Mouse (Mus musculus) gastrocnemius, postnatal 10 days (tissue): ENCODE measurements around the gene Mpst. TPM values are rescaled to one million over a fixed set of nuclear protein-coding genes. Genes with fewer than 3 reads are reported as not detected.

ENCODE experiments used
- DNase-seq: peaks from one replicate; pipeline ENCODE4 v3.0.0; 2021; ENCODE audit warnings: mixed read lengths
- total RNA-seq, 2 experiments: library from RNA; stranded (reverse); gene quantifications; 2 replicates each; pipeline ENCODE4 v1.2.3; 2021

Gene Mpst
- total RNA-seq, 2 experiments from 2014 or later: 34.6 to 40.5 TPM

DNA sequence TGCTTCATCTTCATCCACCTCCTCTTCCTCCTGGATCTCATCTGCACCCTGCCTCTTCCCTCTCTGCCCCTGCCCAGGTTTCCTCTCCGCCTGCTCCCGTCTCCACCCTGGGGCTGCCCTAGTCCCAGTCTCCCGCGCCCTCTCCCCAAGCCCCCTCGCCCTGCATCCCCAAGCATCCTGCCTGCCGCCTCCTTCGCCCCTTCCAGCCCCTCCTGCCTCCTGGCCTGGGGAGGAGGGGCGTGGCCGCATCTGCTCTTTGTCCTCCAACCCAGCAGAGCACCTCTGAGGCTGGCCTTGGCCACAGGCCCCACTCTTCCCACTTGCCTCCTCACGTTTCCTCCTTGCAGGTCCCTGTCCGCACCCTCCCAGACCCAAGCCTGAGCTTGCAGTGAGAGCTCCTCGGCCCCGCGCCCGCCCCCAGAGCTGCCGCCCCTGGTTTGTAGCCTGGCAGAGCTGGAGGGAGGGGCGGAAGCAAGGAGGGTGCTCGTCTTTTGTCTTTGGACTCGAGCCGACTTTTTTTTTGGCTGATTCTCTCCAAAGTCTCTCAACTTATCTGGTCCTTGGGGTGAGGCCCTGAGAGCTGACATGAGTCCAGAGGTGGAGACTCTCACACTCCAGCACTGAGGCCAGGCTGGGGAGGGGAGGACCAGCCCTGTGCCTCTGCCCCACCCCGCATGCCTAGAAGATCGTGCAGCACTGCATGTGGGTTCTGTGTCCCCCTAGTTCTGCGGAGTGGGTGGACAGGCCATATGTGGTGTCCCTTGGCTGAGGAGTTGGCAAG, 31.2 kb downstream of the Mpst start:
- DNase-seq: peak; percentile 50

- DNase-seq: no peak
Measured at GRCm38 (mm10) chr15:78438018-78438394, 31.8 kb downstream of the Mpst start.

- DNase-seq: no peak
Measured at GRCm38 (mm10) chr15:78438505-78438904, 32.3 kb downstream of the Mpst start.

GRCm38 (mm10) chr15:78438973-78439372, 32.8 kb downstream of the Mpst start:
- no peak for DNase-seq

DNA sequence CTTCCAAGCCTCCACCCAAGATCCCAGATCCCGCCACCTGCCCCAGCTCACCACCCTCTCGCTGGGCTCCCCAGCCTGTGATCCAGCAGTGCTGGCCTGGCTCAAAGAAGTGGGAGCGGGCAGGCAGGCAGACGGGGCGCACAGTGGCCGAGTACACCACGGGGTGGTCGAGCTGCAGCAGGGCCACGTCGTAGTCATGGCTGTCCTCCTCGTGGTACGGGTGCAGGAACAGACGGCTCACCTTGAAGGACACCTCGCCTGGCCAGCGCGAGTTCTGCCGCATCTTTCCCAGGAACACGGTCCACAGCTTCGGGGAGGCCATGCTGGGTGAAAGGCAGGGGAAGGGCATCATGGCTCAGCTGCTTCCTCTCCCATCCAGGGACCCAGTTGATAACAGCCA, 36.0 kb downstream of the Mpst start:
- no peak for DNase-seq

- DNase-seq: no peak
Measured at GRCm38 (mm10) chr15:78443857-78444256, 37.6 kb downstream of the Mpst start.

GRCm38 (mm10) chr15:78447121-78447520, 40.9 kb downstream of the Mpst start:
- DNase-seq: no peak

- DNase-seq: peak; percentile 100
Measured at GRCm38 (mm10) chr15:78447746-78448535, 41.7 kb downstream of the Mpst start.

DNA sequence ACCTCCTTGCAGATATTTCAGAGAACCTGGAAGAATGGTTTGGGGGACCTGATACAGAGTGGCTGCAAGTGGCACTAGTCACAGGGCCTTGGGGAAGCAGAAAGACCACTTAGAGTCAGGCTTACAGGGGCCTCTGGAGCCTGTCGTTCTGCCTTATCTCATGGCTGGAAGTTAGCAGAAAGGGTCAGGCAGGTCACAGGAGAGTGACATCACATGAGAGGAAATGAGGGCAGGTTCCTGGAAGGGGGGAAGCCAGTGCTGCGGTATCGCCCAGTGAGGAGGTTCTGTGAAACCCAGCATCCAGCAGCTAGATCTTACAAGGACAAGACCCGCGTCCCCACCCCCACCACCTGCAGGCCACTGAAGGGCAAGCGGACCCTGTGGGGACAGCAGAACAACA, 42.9 kb downstream of the Mpst start:
- no peak for DNase-seq

GRCm38 (mm10) chr15:78449694-78450418, 43.6 kb downstream of the Mpst start:
- DNase-seq: peak; percentile 65

GRCm38 (mm10) chr15:78450419-78450768, 44.2 kb downstream of the Mpst start:
- DNase-seq: no peak

GRCm38 (mm10) chr15:78451201-78451600, 45.0 kb downstream of the Mpst start:
- no peak for DNase-seq

DNA sequence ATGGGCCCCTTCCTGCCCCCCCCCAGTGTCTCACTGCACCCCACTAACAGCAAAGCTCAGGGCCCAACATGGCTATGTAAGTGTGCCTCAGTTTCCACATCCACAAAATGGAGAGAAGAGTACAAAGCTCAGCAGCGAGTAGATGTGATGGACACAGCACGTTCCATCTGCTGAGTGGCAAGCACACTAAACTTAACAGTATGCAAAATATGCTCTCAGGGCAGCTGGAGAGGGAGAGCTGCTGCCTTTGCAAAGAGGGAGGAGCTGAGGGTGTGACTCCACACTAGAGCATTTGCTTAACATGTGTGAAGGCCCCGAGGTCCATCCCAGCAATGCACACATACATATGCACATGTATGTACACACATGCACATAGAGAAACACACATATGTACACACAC, 46.7 kb downstream of the Mpst start:
- no peak for DNase-seq

- no peak for DNase-seq
Measured at GRCm38 (mm10) chr15:78455168-78455567, 49.0 kb downstream of the Mpst start.

GRCm38 (mm10) chr15:78456051-78456450, 49.8 kb downstream of the Mpst start:
- DNase-seq: peak; percentile 53

DNA sequence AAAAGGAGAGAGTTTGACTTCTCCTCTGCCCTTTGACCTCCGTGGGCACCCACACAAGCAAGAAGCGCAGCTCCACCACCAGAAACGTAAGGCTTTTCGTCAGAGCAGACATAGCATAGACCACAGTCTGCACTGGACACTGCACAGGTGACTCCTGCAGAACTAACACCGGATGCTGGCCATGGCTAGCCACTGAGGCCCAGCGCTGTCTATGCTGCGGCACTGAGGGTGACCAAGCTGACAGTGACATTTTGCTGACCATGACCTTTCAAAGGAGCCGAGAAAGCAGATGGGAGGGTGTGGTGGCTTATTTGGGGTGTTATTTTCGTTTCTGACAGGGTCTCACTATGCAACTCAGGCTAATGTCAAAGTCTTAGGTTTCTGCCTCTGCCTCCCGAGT, 51.0 kb downstream of the Mpst start:
- DNase-seq: no peak

DNA sequence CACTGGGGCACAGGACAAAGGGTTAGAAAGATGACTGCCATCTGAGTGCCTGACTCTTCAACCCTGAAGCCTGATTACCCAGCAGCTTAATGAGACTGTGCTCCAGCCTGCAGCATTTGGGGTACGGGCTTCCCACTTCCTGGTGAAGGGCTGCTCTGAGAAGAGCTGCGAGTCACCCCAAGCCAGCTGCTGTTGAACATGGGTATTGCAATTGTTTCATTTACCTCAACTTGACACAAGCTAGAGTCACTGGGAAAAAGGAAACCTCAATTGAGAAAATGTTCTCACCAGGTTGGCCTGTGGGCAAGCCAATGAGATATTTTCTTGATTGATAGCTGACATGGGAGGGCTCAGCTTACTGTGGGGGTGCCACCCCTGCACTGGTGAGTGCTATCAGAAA, 56.8 kb downstream of the Mpst start:
- DNase-seq: no peak

Other genes with a start within 250 kb of the Mpst start
- gene Ift27, start 232.3 kb upstream of the Mpst start, total RNA-seq: 10 to 100 TPM; 50.9 to 53.5 TPM
- gene Pvalb, start 200.0 kb upstream of the Mpst start, total RNA-seq: over 10,000 TPM; 11,172 to 13,407 TPM
- 1 to 10 TPM in 1 of 2 experiments, under 1 TPM in 1; 0.96 to 2.1 TPM for gene Ncf4, start 161.6 kb upstream of the Mpst start, total RNA-seq
- 1 to 10 TPM; 2.3 to 2.4 TPM for gene Csf2rb2, start 100.7 kb upstream of the Mpst start, total RNA-seq
- gene Csf2rb, start 80.7 kb upstream of the Mpst start, total RNA-seq: 1 to 10 TPM; 4.0 to 4.4 TPM
- not detected for gene Tex33, start 10.5 kb upstream of the Mpst start, total RNA-seq
- gene Tst, start 509 bp upstream of the Mpst start, total RNA-seq: 10 to 100 TPM; 18.0 to 23.3 TPM
- 10 to 100 TPM; 48.7 to 62.2 TPM for gene Kctd17, start 22.1 kb downstream of the Mpst start, total RNA-seq
- under 1 TPM in 1 of 2 experiments, not detected in 1; 0.38 TPM for gene Tmprss6, start 62.2 kb downstream of the Mpst start, total RNA-seq
- gene Il2rb, start 88.9 kb downstream of the Mpst start, total RNA-seq: under 1 TPM in 1 of 2 experiments, not detected in 1; 0.18 TPM
- 10 to 100 TPM; 53.5 to 58.3 TPM for gene C1qtnf6, start 125.0 kb downstream of the Mpst start, total RNA-seq
- gene Sstr3, start 138.3 kb downstream of the Mpst start, total RNA-seq: under 1 TPM in 1 of 2 experiments, not detected in 1; 0.40 TPM
- gene Rac2, start 166.4 kb downstream of the Mpst start, total RNA-seq: 10 to 100 TPM in 1 of 2 experiments, 1 to 10 TPM in 1; 1.7 to 12.4 TPM
- gene Cyth4, start 190.6 kb downstream of the Mpst start, total RNA-seq: 1 to 10 TPM; 3.1 to 7.7 TPM